17 mouse cellular contexts compared by ENCODE assay signal in the genomic region with DNA sequence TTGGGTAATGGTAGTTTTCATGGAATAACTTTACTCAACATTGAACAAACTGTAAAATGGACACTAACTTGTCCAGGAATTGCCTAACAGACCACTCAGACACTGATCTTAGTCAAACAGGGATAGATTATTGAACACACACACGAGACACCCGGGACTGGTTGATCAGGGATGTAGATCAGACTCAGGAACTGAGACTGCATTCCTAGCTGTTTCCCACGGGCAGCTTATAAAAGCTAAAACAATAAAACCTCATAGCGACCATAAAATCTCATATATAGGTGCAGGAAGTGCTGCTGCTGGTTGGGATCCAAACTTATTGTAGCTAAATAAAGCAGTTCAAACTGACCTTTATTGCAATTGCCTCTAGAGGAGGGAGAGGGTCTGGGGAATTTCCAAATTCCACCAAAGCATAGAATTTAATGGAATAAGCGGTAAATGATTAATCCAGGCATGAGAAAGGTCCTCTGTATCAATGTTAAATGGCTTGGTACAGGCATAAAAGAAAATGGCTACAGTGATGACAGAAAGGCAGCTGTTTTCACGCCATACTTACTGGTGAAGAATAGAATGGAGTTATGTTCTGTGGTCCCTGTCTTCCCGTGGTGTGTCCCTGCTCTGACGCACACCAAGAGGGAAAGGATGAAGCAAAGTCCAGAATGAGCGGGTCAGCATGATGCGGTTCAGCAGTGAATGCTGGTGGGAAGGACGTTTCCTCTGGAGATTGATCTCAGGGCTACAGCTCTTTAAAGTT.
"Had no signal": no experiment of that assay in that cellular context is flagged by ENCODE, and none has a peak within 500 bp of the region (broad histone marks: within the 10 kb centered on the region; RNA-seq: fewer than 3 reads in every experiment).

No protein-coding gene starts in this region.

- DNase-seq: kidney, adult 8-10 months; kidney, postnatal 10 days; liver; liver, embryonic 13.5 days; liver, postnatal 0 days; lung, postnatal 14 days; right cerebral cortex, postnatal 14 days; thymus, adult 2 months; thymus, postnatal 4 days had no signal

- H3K9me3 ChIP-seq: intestine, embryonic 15.5 days; liver, embryonic 13.5 days; lung, embryonic 15.5 days; megakaryocyte, embryonic 14.5 days; midbrain, embryonic 15.5 days; neural tube, embryonic 13.5 days; stomach, embryonic 15.5 days had no signal

- H3K27ac ChIP-seq: intestine, embryonic 15.5 days; liver, embryonic 13.5 days; lung, embryonic 15.5 days; macrophage; midbrain, embryonic 15.5 days; neural tube, embryonic 13.5 days; stomach, embryonic 15.5 days had no signal

- H3K36me3 ChIP-seq: intestine, embryonic 15.5 days; liver, embryonic 13.5 days; lung, embryonic 15.5 days; midbrain, embryonic 15.5 days; neural tube, embryonic 13.5 days; stomach, embryonic 15.5 days had no signal

- ATAC-seq: intestine, embryonic 15.5 days; liver, postnatal 0 days; midbrain, embryonic 15.5 days had no signal

- H3K4me2 ChIP-seq: intestine, embryonic 15.5 days; liver, embryonic 13.5 days; lung, embryonic 15.5 days; midbrain, embryonic 11.5 days; midbrain, embryonic 15.5 days; neural tube, embryonic 13.5 days; stomach, embryonic 15.5 days had no signal

- H3K4me3 ChIP-seq: intestine, embryonic 15.5 days; liver, embryonic 13.5 days; lung, embryonic 15.5 days; megakaryocyte, embryonic 14.5 days; midbrain, embryonic 15.5 days; neural tube, embryonic 13.5 days; stomach, embryonic 15.5 days had no signal

- H3K4me1 ChIP-seq: intestine, embryonic 15.5 days; liver, embryonic 13.5 days; lung, embryonic 15.5 days; megakaryocyte, embryonic 14.5 days; midbrain, embryonic 15.5 days; neural tube, embryonic 13.5 days; stomach, embryonic 15.5 days had no signal

- H3K9ac ChIP-seq: intestine, embryonic 15.5 days; liver, embryonic 13.5 days; liver, postnatal 0 days; lung, embryonic 15.5 days; midbrain, embryonic 15.5 days; neural tube, embryonic 13.5 days; stomach, embryonic 15.5 days had no signal

- H3K27me3 ChIP-seq: intestine, embryonic 15.5 days; liver, embryonic 13.5 days; lung, embryonic 15.5 days; megakaryocyte, embryonic 14.5 days; midbrain, embryonic 15.5 days; neural tube, embryonic 13.5 days; stomach, embryonic 15.5 days had no signal
